Comparison of ENCODE assay signal across 8 mouse cellular contexts in the genomic region with DNA sequence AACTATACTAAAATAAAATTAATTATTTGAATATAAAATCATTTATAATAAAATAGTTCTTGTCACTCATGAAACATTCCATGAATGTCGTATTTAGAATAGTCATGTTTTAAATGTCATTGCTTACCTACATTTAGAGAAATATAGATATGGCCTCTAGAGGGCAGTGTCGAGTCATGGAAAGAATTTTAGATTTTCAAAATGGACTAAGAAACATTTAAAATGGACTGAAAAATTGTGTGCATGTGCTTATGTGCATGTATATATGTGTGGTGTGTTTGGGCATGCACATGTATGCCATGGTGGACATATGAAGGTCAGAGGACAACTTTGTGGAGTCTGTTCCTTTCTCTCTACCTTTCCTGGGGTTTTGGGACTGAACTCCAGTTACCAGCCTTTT.
DNase-seq lines count a peak whose midpoint lies in the region; ATAC-seq and TF ChIP-seq lines count a peak whose summit lies in the region.

No protein-coding gene starts in this region.

- no peak overlapping the region for H3K4me3 ChIP-seq in heart, adult 2 months
- H3K4me3 ChIP-seq in midbrain, embryonic 11.5 days (ENCODE audit: low read depth, low read length), result no peak overlapping the region
- no peak overlapping the region for H3K4me3 ChIP-seq in midbrain, embryonic 10.5 days
- H3K4me3 ChIP-seq in midbrain, embryonic 13.5 days (replicated peaks), result no peak overlapping the region

- WGBS in heart, adult 2 months, result 8% methylated on average over 2 of the region's 2 CpGs
- WGBS in midbrain, embryonic 11.5 days, result 11% methylated on average over 2 of the region's 2 CpGs
- 16% methylated on average over 2 of the region's 2 CpGs for WGBS in midbrain, embryonic 10.5 days
- 16% methylated on average over 2 of the region's 2 CpGs for WGBS in midbrain, embryonic 13.5 days

- no peaks in the 10 kb centered on the region; the same call in 1 of the 2 replicates for H3K4me1 ChIP-seq in heart, adult 2 months (ENCODE audit: control insufficient read depth, insufficient read depth, low read length)
- H3K4me1 ChIP-seq in midbrain, embryonic 11.5 days (ENCODE audit: control insufficient read depth, insufficient read depth, low read length), result no peaks in the 10 kb centered on the region
- H3K4me1 ChIP-seq in midbrain, embryonic 10.5 days, result no peaks in the 10 kb centered on the region
- H3K4me1 ChIP-seq in midbrain, embryonic 13.5 days (replicated peaks), result no peaks in the 10 kb centered on the region

- H3K9me3 ChIP-seq in midbrain, embryonic 11.5 days (ENCODE audit: control insufficient read depth, low read length), result no peaks in the 10 kb centered on the region
- no peaks in the 10 kb centered on the region for H3K9me3 ChIP-seq in midbrain, embryonic 10.5 days (replicated peaks)
- no peaks in the 10 kb centered on the region for H3K9me3 ChIP-seq in midbrain, embryonic 13.5 days

- ATAC-seq in midbrain, embryonic 11.5 days (ENCODE audit: low FRiP score), result no peak
- no peak for ATAC-seq in midbrain, embryonic 13.5 days

- intact Hi-C loops in heart, adult 2 months (cut with DNase I), result loop anchor here (10.0 kb wide), 1 partner anchor 523 kb away; no protein-coding TSS in a partner anchor

- no peak overlapping the region for H3K27ac ChIP-seq in heart, adult 2 months
- no peak overlapping the region for H3K27ac ChIP-seq in midbrain, embryonic 11.5 days (ENCODE audit: low read depth, low read length)
- no peak overlapping the region for H3K27ac ChIP-seq in midbrain, embryonic 10.5 days (replicated peaks)
- H3K27ac ChIP-seq in midbrain, embryonic 13.5 days, result no peak overlapping the region

- H3K79me2 ChIP-seq in heart, adult 2 months (replicated peaks; ENCODE audit: control insufficient read depth, insufficient read depth, low read length), result no peaks in the 10 kb centered on the region

- no peaks in the 10 kb centered on the region for H3K36me3 ChIP-seq in heart, adult 2 months (ENCODE audit: control insufficient read depth, insufficient read depth, low read length)
- H3K36me3 ChIP-seq in midbrain, embryonic 11.5 days (ENCODE audit: control insufficient read depth, insufficient read depth, low read length), result no peaks in the 10 kb centered on the region
- H3K36me3 ChIP-seq in midbrain, embryonic 10.5 days, result no peaks in the 10 kb centered on the region
- H3K36me3 ChIP-seq in midbrain, embryonic 13.5 days, result no peaks in the 10 kb centered on the region

- DNase-seq in heart, adult 2 months, result no peak
- no peak for DNase-seq in heart, adult 9 months (ENCODE audit: low spot score in 2 of 2)
- DNase-seq in midbrain, embryonic 11.5 days (ENCODE audit: low spot score, missing footprints), result peak; percentile 89
- no peak for DNase-seq in midbrain, embryonic 10.5 days (ENCODE audit: low spot score)
- DNase-seq in c-Kit-positive CD71-positive TER-119-positive erythroid progenitor cells, embryonic 14.5 days (ENCODE audit: low spot score), result peak; percentile 48
- DNase-seq in retina, postnatal 1 day, result peak; percentile 66
- no peak for DNase-seq in right cerebral cortex, postnatal 4 days

- no peak for TF ChIP-seq POLR2A in heart, adult 2 months (IDR thresholded peaks at IDR 0.05; ENCODE audit: insufficient read depth, low read depth, low read length)

- H3K4me2 ChIP-seq in midbrain, embryonic 11.5 days, result no peak overlapping the region
- no peak overlapping the region for H3K4me2 ChIP-seq in midbrain, embryonic 13.5 days (replicated peaks)

- no peak for TF ChIP-seq EP300 in heart, adult 2 months (IDR thresholded peaks at IDR 0.05; ENCODE audit: insufficient read depth, low read depth, low read length)

- TF ChIP-seq CTCF in heart, adult 2 months (IDR thresholded peaks at IDR 0.05), result peak; percentile 92

- no peaks in the 10 kb centered on the region for H3K27me3 ChIP-seq in heart, adult 2 months (ENCODE audit: control insufficient read depth, insufficient read depth, low read length)
- H3K27me3 ChIP-seq in midbrain, embryonic 11.5 days (ENCODE audit: control insufficient read depth, insufficient read depth, low read length), result no peaks in the 10 kb centered on the region
- no peaks in the 10 kb centered on the region for H3K27me3 ChIP-seq in midbrain, embryonic 10.5 days (ENCODE audit: low read depth, poor library complexity, severe bottlenecking)
- no peaks in the 10 kb centered on the region for H3K27me3 ChIP-seq in midbrain, embryonic 13.5 days

- H3K9ac ChIP-seq in heart, adult 2 months (ENCODE audit: low read depth, low read length), result no peak overlapping the region
- H3K9ac ChIP-seq in midbrain, embryonic 11.5 days (ENCODE audit: low read length), result no peak overlapping the region
- H3K9ac ChIP-seq in midbrain, embryonic 13.5 days (replicated peaks), result no peak overlapping the region

Comparison
In these comparisons a context has a peak if more than half of its experiments do, and no peak if none do; other contexts are left out.
1. DNase-seq: peak in midbrain, embryonic 11.5 days (single experiment), c-Kit-positive CD71-positive TER-119-positive erythroid progenitor cells, embryonic 14.5 days (single experiment) and retina, postnatal 1 day (single experiment); none in heart, adult 2 months (0 of 2), heart, adult 9 months (0 of 2), midbrain, embryonic 10.5 days (single experiment) and right cerebral cortex, postnatal 4 days (single experiment).